31 mouse cellular contexts compared by ENCODE assay signal in the genomic region with DNA sequence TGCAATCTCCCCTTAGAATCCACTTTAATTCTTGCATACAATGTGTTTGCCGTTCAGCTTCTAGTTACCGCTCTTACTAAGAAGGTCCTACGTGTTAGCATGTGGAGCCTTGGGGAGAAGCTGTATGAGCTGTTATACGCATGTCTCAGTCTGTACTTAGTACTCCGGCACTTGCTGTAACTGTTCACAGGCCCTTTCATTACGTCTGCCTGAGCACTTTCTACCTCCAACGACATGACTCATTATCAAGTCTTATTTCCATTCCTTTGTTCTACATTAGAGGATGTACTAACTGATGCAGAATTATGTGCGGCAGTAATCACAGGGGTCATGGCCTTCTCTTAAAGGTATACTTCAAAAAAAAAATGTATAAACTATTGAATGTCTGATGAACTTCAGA.
DNase-seq lines count a peak whose midpoint lies in the region; ATAC-seq and TF ChIP-seq lines count a peak whose summit lies in the region.
"Had no signal": no experiment of that assay in that cellular context is flagged by ENCODE, and none has a peak within 500 bp of the region (broad histone marks: within the 10 kb centered on the region; RNA-seq: fewer than 3 reads in every experiment).

No protein-coding gene starts in this region.

- no peak overlapping the region for H3K27ac ChIP-seq in forebrain, embryonic 14.5 days (ENCODE audit: low read depth, low read length)
- no peak overlapping the region for H3K27ac ChIP-seq in forebrain, embryonic 11.5 days (ENCODE audit: low read depth, low read length)
- peak overlapping the region; percentile 42; the same call in 1 of the 2 replicates for H3K27ac ChIP-seq in neural tube, embryonic 11.5 days (ENCODE audit: low read depth, low read length)
- no peak overlapping the region for H3K27ac ChIP-seq in neural tube, embryonic 15.5 days (replicated peaks)
- no peak overlapping the region for H3K27ac ChIP-seq in midbrain, postnatal 0 days (ENCODE audit: low read depth, low read length)
- H3K27ac ChIP-seq: gastrocnemius, adult 2 months; heart, adult 2 months; heart, embryonic 13.5 days; hindbrain, embryonic 14.5 days; left cerebral cortex, adult 2 months; limb, embryonic 15.5 days; liver, embryonic 14.5 days; neural tube, embryonic 12.5 days had no signal

- no peaks in the 10 kb centered on the region for H3K36me3 ChIP-seq in forebrain, embryonic 14.5 days (ENCODE audit: control insufficient read depth, insufficient read depth, low read length)
- no peaks in the 10 kb centered on the region for H3K36me3 ChIP-seq in forebrain, embryonic 11.5 days (ENCODE audit: control insufficient read depth, insufficient read depth, low read length)
- no peaks in the 10 kb centered on the region for H3K36me3 ChIP-seq in neural tube, embryonic 11.5 days (ENCODE audit: control insufficient read depth, insufficient read depth, low read length)
- no peaks in the 10 kb centered on the region for H3K36me3 ChIP-seq in neural tube, embryonic 15.5 days
- no peaks in the 10 kb centered on the region for H3K36me3 ChIP-seq in midbrain, postnatal 0 days (ENCODE audit: insufficient read depth, low read length)
- H3K36me3 ChIP-seq: heart, embryonic 13.5 days; limb, embryonic 15.5 days; neural tube, embryonic 12.5 days had no signal

- H3K4me3 ChIP-seq in forebrain, embryonic 14.5 days (ENCODE audit: low read depth, low read length), result no peak overlapping the region
- H3K4me3 ChIP-seq in forebrain, embryonic 11.5 days (ENCODE audit: low read depth, low read length), result no peak overlapping the region
- no peak overlapping the region for H3K4me3 ChIP-seq in neural tube, embryonic 11.5 days (ENCODE audit: low read depth, low read length)
- no peak overlapping the region for H3K4me3 ChIP-seq in neural tube, embryonic 15.5 days (replicated peaks)
- H3K4me3 ChIP-seq in midbrain, postnatal 0 days (ENCODE audit: low read depth, low read length), result no peak overlapping the region
- H3K4me3 ChIP-seq: gastrocnemius, adult 2 months; heart, adult 2 months; heart, embryonic 13.5 days; left cerebral cortex, adult 2 months; limb, embryonic 15.5 days; neural tube, embryonic 12.5 days had no signal

- peak; percentile 29 for DNase-seq in forebrain, embryonic 14.5 days (ENCODE audit: low spot score)
- DNase-seq in forebrain, embryonic 11.5 days (ENCODE audit: low spot score), result no peak
- DNase-seq in neural tube, embryonic 11.5 days (ENCODE audit: low spot score), result no peak
- peak; percentile 49 for DNase-seq in brain, embryonic 14.5 days (ENCODE audit: low read depth)
- no peak for DNase-seq in cerebellum, postnatal 10 days
- DNase-seq in midbrain, postnatal 0 days (ENCODE audit: low spot score), result no peak
- DNase-seq: adrenal gland, postnatal 25 days; cerebellum, adult 2 months; cerebellum, postnatal 25 days; gastrocnemius, adult 2 months; gastrocnemius, postnatal 36 days; heart, adult 2 months; heart, postnatal 10 days; kidney, adult 11 months; kidney, postnatal 14 days; layer of hippocampus, adult 9-11 months; left cerebral cortex, postnatal 4 days; lung, adult 2 months; lung, postnatal 10 days; midbrain, embryonic 14.5 days; right cerebral cortex, adult 18-20 months; spleen, adult 18-20 months; thymus, adult 18-20 months; thymus, postnatal 25 days had no signal

- no peaks in the 10 kb centered on the region for H3K27me3 ChIP-seq in forebrain, embryonic 14.5 days (replicated peaks; ENCODE audit: control insufficient read depth, insufficient read depth, low read length)
- H3K27me3 ChIP-seq in forebrain, embryonic 11.5 days (ENCODE audit: control insufficient read depth, insufficient read depth, low read length), result no peaks in the 10 kb centered on the region
- H3K27me3 ChIP-seq in neural tube, embryonic 11.5 days (ENCODE audit: control insufficient read depth, insufficient read depth, low read length), result no peaks in the 10 kb centered on the region
- H3K27me3 ChIP-seq in neural tube, embryonic 15.5 days (replicated peaks), result no peaks in the 10 kb centered on the region
- H3K27me3 ChIP-seq in midbrain, postnatal 0 days (ENCODE audit: insufficient read depth, low read length), result no peaks in the 10 kb centered on the region
- H3K27me3 ChIP-seq: heart, embryonic 13.5 days; limb, embryonic 15.5 days; neural tube, embryonic 12.5 days had no signal

- no peak for TF ChIP-seq CTCF in brain, embryonic 14.5 days (IDR thresholded peaks at IDR 0.05; ENCODE audit: borderline replicate concordance, extremely low read depth, insufficient read depth, insufficient read length)
- TF ChIP-seq CTCF in midbrain, postnatal 0 days (IDR thresholded peaks at IDR 0.05), result no peak

- WGBS in forebrain, embryonic 14.5 days, result 40% methylated on average over 8 of the region's 8 CpGs
- 72% methylated on average over 8 of the region's 8 CpGs for WGBS in forebrain, embryonic 11.5 days
- 73% methylated on average over 8 of the region's 8 CpGs for WGBS in neural tube, embryonic 11.5 days
- 47% methylated on average over 8 of the region's 8 CpGs for WGBS in neural tube, embryonic 15.5 days
- WGBS in midbrain, postnatal 0 days, result 67% methylated on average over 8 of the region's 8 CpGs

- no peak overlapping the region for H3K9ac ChIP-seq in forebrain, embryonic 14.5 days (ENCODE audit: low read length)
- no peak overlapping the region for H3K9ac ChIP-seq in forebrain, embryonic 11.5 days (ENCODE audit: low read length)
- H3K9ac ChIP-seq in neural tube, embryonic 11.5 days (ENCODE audit: low read length), result no peak overlapping the region
- H3K9ac ChIP-seq in neural tube, embryonic 15.5 days (replicated peaks), result no peak overlapping the region
- H3K9ac ChIP-seq in midbrain, postnatal 0 days (replicated peaks; ENCODE audit: low read length, poor library complexity, severe bottlenecking), result no peak overlapping the region
- H3K9ac ChIP-seq: heart, embryonic 13.5 days; hindbrain, embryonic 14.5 days; limb, embryonic 15.5 days; liver, embryonic 14.5 days; neural tube, embryonic 12.5 days had no signal

- H3K9me3 ChIP-seq in forebrain, embryonic 14.5 days (replicated peaks; ENCODE audit: control insufficient read depth, low read length), result no peaks in the 10 kb centered on the region
- no peaks in the 10 kb centered on the region for H3K9me3 ChIP-seq in forebrain, embryonic 11.5 days (ENCODE audit: control insufficient read depth, low read length)
- no peaks in the 10 kb centered on the region for H3K9me3 ChIP-seq in neural tube, embryonic 11.5 days (ENCODE audit: control insufficient read depth, low read length)
- no peaks in the 10 kb centered on the region for H3K9me3 ChIP-seq in neural tube, embryonic 15.5 days (replicated peaks)
- no peaks in the 10 kb centered on the region for H3K9me3 ChIP-seq in midbrain, postnatal 0 days (ENCODE audit: low read length)
- H3K9me3 ChIP-seq: heart, embryonic 13.5 days; limb, embryonic 15.5 days; neural tube, embryonic 12.5 days had no signal

- ATAC-seq in forebrain, embryonic 14.5 days, result no peak
- no peak for ATAC-seq in forebrain, embryonic 11.5 days (replicated peaks; ENCODE audit: low FRiP score)
- no peak for ATAC-seq in neural tube, embryonic 11.5 days (ENCODE audit: insufficient read depth, low FRiP score, low TSS enrichment)
- ATAC-seq in neural tube, embryonic 15.5 days (ENCODE audit: low FRiP score), result no peak
- ATAC-seq in midbrain, postnatal 0 days (ENCODE audit: low FRiP score), result no peak

- H3K4me1 ChIP-seq in forebrain, embryonic 14.5 days (ENCODE audit: control insufficient read depth, insufficient read depth, low read length), result peaks cover 36% of the 10 kb centered on the region
- peaks cover 8% of the 10 kb centered on the region; the same call in 1 of the 2 replicates for H3K4me1 ChIP-seq in forebrain, embryonic 11.5 days (replicated peaks; ENCODE audit: control insufficient read depth, insufficient read depth, low read length)
- peaks cover 30% of the 10 kb centered on the region for H3K4me1 ChIP-seq in neural tube, embryonic 11.5 days (ENCODE audit: control insufficient read depth, insufficient read depth, low read length)
- peaks cover 11% of the 10 kb centered on the region for H3K4me1 ChIP-seq in neural tube, embryonic 15.5 days
- H3K4me1 ChIP-seq in midbrain, postnatal 0 days (ENCODE audit: insufficient read depth, low read length), result no peaks in the 10 kb centered on the region

- no peak overlapping the region for H3K4me2 ChIP-seq in forebrain, embryonic 14.5 days (ENCODE audit: low read length)
- no peak overlapping the region for H3K4me2 ChIP-seq in forebrain, embryonic 11.5 days (ENCODE audit: low read depth, low read length, severe bottlenecking)
- no peak overlapping the region for H3K4me2 ChIP-seq in neural tube, embryonic 11.5 days (ENCODE audit: low read depth)
- no peak overlapping the region for H3K4me2 ChIP-seq in neural tube, embryonic 15.5 days
- no peak overlapping the region for H3K4me2 ChIP-seq in midbrain, postnatal 0 days (ENCODE audit: low read depth, low read length, poor library complexity, severe bottlenecking)
- H3K4me2 ChIP-seq: heart, embryonic 13.5 days; hindbrain, embryonic 14.5 days; limb, embryonic 15.5 days; neural tube, embryonic 12.5 days had no signal

- no peak for TF ChIP-seq POLR2A in brain, embryonic 14.5 days (IDR thresholded peaks at IDR 0.05; ENCODE audit: borderline replicate concordance, extremely low read depth, insufficient read depth, insufficient read length, poor library complexity, severe bottlenecking)

Comparison
In these comparisons a context has a peak if more than half of its experiments do, and no peak if none do; other contexts are left out.
1. DNase-seq: peak in forebrain, embryonic 14.5 days (single experiment) and brain, embryonic 14.5 days (single experiment); none in forebrain, embryonic 11.5 days (single experiment), neural tube, embryonic 11.5 days (single experiment), cerebellum, postnatal 10 days (0 of 2) and midbrain, postnatal 0 days (single experiment).